Mouse (Mus musculus): ENCODE data around the gene Prss2.
"Not testable (repeated sequence)": the region's sequence is repeated elsewhere in the genome, so short reads cannot be mapped to it uniquely, and the experiment has no call there.

The Prss2 gene

GRCm38 (mm10) chr6:41521487-41521886, at the start of gene Prss2:
Prss2 (plus strand) TSS chr6:41521787.
- no peak for DNase-seq (ENCODE audit: low read depth, low spot score)

GRCm38 (mm10) chr6:41499374-41499773, 22.2 kb upstream of the Prss2 start:
- DNase-seq (ENCODE audit: low read depth, low spot score), result no peak

- no peak for DNase-seq (ENCODE audit: low read depth, low spot score)
These were observed 16.7 kb upstream of the Prss2 start for GRCm38 (mm10) chr6:41504915-41505314.

GRCm38 (mm10) chr6:41505323-41505722, 16.3 kb upstream of the Prss2 start:
- DNase-seq (ENCODE audit: low read depth, low spot score), result no peak

DNA sequence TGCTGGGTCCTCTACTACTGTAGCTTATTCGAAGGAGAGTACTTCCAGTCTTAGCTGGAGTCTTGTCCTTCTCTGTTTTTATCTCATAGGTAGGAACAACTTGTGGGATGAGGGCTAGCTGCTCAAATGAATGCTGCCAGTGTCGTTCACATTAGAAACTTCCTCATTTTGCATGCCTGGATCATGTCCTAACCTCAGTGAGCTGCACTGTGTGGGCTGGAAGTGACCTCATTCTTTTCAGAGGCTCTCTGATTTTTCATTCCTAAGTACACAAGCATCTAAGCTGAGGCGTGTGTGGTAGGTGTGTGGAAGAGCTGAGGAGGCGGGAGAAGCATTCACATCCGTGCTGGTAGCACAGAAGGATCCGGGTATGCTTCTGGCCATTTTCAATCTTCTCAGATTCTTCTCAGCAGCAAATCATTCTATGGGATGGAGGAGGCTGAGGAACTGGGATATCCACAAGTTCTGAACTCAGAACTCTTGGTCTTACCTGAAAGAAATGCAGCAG, 3.5 kb upstream of the Prss2 start:
- DNase-seq (ENCODE audit: low read depth, low spot score), result no peak

DNA sequence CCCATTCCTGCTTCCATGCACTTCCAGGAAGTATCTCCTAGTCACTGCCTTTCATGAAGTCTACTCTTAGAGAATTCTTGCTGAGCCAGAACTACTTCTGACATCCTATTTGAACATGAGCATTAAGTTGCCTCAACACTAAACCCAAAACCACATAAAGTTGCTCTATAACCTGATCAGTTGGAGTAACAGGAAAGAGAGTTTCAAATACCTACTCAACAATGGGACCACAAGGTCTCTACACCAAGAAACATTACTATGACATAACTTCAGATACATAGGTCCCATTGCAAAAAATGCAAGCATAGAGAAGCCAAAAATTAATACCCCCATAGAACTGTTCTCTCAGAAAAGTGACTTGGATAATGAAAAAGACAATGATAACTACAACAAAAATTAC, 4.9 kb downstream of the Prss2 start:
- no peak for DNase-seq (ENCODE audit: low read depth, low spot score)

GRCm38 (mm10) chr6:41527402-41527801, 5.8 kb downstream of the Prss2 start:
- DNase-seq (ENCODE audit: low read depth, low spot score), result no peak

DNA sequence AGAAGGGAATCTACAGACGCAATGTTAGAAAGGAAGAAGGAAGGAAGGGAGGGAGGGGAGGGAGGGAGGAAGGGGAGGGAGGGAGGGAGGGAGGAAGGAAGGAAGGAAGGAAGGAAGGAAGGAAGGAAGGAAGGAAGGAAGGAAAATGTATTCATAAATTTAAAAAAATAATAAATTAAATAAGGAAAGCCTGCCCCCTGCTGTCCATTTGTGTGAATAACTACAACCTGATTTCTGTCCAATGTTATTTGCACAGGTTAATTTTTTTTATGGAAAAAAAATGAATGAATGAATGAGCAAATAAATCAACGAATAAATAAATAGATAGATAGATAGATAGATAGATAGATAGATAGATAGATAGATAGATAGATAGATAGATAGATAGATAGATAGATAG, 8.4 kb downstream of the Prss2 start:
- DNase-seq (ENCODE audit: low read depth, low spot score), result not testable (repeated sequence)

GRCm38 (mm10) chr6:41532181-41532580, 10.6 kb downstream of the Prss2 start:
- no peak for DNase-seq (ENCODE audit: low read depth, low spot score)

DNA sequence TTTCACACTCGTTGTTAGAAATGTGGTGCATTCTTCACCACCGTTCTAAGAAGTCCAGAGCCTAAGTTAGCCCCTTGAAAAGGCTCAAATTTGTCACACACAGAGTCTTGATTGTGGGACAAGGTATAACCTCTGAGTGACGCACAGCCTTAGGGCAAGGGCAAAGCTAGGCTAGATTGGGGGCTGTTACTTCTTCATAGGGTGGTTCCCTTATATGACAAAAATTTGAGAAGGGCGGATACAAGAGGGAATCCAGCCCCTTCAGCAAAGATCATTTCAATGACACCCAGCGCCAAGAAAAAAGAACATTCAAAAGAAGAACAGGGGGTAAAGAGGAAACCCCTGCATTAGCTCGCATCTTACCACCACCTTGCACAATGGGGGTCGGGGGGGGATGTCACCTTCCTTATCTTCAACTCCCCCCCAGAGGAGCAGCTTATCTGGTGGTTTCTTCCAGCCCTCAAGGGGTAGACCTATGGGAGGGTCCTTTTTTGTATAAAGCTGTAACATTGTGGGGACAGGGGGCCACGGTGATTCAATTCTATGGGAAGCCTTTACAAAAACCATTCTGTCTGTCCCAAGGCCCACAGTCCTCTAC, 11.2 kb downstream of the Prss2 start:
- DNase-seq (ENCODE audit: low read depth, low spot score), result no peak

GRCm38 (mm10) chr6:41537376-41537775, 15.8 kb downstream of the Prss2 start:
- DNase-seq (ENCODE audit: low read depth, low spot score), result no peak

DNA sequence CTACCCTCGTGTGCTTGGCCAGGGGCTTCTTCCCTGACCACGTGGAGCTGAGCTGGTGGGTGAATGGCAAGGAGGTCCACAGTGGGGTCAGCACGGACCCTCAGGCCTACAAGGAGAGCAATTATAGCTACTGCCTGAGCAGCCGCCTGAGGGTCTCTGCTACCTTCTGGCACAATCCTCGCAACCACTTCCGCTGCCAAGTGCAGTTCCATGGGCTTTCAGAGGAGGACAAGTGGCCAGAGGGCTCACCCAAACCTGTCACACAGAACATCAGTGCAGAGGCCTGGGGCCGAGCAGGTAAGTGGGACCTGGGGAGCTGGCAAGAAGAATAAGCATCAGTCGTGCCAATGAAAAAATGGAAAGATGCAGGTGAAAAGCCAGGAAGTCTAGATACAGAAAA, 16.7 kb downstream of the Prss2 start:
- DNase-seq (ENCODE audit: low read depth, low spot score), result not testable (repeated sequence)

GRCm38 (mm10) chr6:41540746-41541145, 19.2 kb downstream of the Prss2 start:
- DNase-seq (ENCODE audit: low read depth, low spot score), result no peak

DNA sequence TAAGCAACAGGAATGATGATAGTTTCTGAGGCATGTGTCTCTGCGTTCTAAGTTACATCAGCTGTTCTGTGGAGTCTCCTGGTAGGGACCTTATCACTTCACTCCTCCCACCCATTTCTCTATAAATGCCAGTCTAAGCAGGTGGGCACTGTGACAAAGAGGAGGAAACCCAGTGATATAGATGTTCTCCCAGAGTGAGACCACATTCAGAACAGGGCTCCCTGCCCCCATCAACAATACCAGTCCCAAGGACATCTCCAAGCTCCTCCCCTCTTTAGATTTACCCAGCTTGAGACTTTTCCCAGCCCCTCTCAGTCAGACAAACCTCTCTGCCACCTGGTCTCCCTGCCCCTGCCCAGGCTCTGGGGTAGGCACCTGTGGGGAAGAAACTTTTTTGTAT, 20.2 kb downstream of the Prss2 start:
- DNase-seq (ENCODE audit: low read depth, low spot score), result no peak

GRCm38 (mm10) chr6:41542983-41543382, 21.4 kb downstream of the Prss2 start:
- no peak for DNase-seq (ENCODE audit: low read depth, low spot score)

DNA sequence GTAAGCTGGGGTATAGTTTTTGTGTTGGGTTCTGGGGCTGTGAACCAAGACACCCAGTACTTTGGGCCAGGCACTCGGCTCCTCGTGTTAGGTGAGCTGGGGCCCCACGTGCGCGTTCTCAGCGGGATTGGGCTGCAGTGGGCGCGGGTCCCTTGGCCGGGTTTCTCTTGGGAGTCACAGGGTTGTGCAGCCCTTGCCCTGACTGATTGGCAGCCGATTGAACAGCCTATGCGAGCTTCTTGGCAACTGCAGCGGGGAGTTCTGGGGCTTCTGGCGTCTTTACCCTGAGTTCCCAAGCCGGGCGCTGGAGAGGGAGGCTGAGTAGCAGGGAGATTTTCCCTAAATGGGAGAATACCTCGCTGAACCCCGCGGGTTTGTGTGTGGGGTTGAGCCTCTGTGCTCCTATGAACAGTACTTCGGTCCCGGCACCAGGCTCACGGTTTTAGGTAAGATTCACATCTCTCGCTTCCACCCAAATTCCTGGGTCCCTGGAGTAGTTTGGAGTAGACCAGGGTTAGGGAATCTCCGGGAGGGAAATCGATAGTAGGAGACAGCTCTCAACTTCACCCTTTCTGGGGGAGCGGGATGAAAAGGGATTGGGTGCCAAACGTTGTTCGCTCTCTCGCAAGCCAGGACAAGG, 21.9 kb downstream of the Prss2 start:
- no peak for DNase-seq (ENCODE audit: low read depth, low spot score)

DNA sequence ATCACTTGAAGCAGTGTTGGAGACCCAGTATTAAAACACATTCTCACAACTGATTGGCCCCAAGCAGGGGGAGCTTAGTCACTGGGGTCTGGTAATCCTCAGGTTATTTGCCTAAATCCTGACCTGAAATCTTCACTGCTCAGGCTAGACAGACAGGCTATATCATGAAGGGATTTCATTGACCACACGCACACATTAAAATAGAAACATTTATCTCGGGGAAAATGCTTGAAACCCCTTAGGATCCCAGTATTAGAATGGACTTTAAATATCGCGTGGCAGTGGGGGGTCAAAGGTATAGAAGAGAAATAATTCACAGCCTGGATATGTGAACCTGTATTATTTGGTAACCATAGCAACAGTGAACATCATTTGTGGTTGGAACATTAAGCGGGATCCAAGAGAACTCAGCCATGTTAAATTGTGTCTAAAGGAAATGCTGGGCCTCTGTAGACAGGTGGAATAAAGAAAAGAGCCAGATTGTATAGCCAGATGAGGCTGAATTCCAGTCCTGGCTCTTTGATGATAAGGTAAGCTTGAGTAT, 22.9 kb downstream of the Prss2 start:
- DNase-seq (ENCODE audit: low read depth, low spot score), result no peak

DNA sequence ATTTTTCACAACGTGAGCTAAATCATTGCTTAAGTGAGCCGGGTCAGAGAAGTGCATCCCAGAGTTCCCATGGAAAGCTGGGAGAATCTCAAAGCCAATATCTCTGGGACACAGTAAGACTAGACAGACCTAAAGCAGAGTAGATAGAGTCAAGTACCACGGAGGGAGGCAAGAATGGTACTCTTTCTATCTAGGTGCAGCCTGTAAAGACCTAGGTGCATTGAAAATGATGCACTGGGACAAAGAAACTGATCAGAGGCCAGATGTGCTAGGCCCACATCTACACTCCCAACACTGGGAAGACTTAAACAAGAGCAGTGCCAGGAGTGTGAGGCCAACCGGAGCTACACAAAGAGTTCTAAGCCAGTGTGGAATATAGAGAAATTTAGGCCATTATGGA, 23.7 kb downstream of the Prss2 start:
- DNase-seq (ENCODE audit: low read depth, low spot score), result no peak

DNA sequence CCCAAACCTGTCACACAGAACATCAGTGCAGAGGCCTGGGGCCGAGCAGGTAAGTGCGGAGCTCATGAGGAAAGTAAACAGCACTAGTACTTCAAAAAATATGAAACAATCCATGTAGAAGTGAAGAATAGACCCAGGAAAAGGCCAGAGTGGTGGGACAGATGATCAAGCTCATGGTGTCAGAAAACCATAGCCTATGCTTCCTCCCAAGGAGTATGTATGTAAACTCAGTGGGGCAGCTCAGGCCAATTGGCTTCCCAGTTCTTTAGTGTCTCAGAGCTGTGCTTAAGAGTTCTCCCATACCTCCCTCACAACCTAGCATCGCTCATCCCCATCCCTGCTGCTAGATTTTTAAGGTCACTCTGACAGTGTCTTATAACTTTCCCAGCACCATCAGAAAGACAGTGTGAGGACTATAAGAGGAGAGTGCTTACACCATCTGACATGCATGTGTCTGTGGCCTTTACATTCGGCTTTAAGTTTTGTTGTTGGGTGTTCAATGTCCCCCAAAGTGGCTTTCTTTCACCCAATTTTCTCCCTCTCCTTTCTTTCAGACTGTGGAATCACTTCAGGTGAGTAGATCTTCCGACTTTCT, 25.6 kb downstream of the Prss2 start:
- no peak for DNase-seq (ENCODE audit: low read depth, low spot score)

GRCm38 (mm10) chr6:41548286-41548685, 26.7 kb downstream of the Prss2 start:
- no peak for DNase-seq (ENCODE audit: low read depth, low spot score)

- no peak for DNase-seq (ENCODE audit: low read depth, low spot score)
These were observed 31.9 kb downstream of the Prss2 start for GRCm38 (mm10) chr6:41553356-41554010.

Data from retina, postnatal 7 days (tissue).